Mouse (Mus musculus): ENCODE measurements around the gene Npb.

- no peak for TF ChIP-seq E2F4 (IDR thresholded peaks at IDR 0.05; ENCODE audit: insufficient read depth)
- TF ChIP-seq POLR2A (IDR thresholded peaks at IDR 0.05; ENCODE audit: insufficient read length, low read depth), result no peak
- no peak for TF ChIP-seq POLR2AphosphoS2 (IDR thresholded peaks at IDR 0.05; ENCODE audit: insufficient read length, low read depth)
- TF ChIP-seq TCF12 (IDR thresholded peaks at IDR 0.05; ENCODE audit: insufficient read depth, poor library complexity, severe bottlenecking), result no peak
- no peak for TF ChIP-seq MAX (IDR thresholded peaks at IDR 0.05; ENCODE audit: low read depth)
- no peak for TF ChIP-seq USF1 (IDR thresholded peaks at IDR 0.05; ENCODE audit: low read depth)
- TF ChIP-seq TCF3 (IDR thresholded peaks at IDR 0.05; ENCODE audit: insufficient read length, low read depth), result no peak
- TF ChIP-seq MYOG (IDR thresholded peaks at IDR 0.05; ENCODE audit: control insufficient read depth in 1 of 3, insufficient read depth in 1 of 3, insufficient read length in 2 of 3, low read depth in 2 of 3), result no peak
These were observed 19.7 kb upstream of the Npb start for GRCm38 (mm10) chr11:120588531-120588930.
